Mouse (Mus musculus) urinary bladder, postnatal 36 days (tissue): ENCODE results near the gene Rab3ip.

Experiments
- DNase-seq, 2 experiments: peaks; one replicate each; pipeline ENCODE4 v3.0.0; 2022; ENCODE audit warnings: low spot score in 2 of 2, mixed read lengths in 1 of 2

The Rab3ip gene

DNA sequence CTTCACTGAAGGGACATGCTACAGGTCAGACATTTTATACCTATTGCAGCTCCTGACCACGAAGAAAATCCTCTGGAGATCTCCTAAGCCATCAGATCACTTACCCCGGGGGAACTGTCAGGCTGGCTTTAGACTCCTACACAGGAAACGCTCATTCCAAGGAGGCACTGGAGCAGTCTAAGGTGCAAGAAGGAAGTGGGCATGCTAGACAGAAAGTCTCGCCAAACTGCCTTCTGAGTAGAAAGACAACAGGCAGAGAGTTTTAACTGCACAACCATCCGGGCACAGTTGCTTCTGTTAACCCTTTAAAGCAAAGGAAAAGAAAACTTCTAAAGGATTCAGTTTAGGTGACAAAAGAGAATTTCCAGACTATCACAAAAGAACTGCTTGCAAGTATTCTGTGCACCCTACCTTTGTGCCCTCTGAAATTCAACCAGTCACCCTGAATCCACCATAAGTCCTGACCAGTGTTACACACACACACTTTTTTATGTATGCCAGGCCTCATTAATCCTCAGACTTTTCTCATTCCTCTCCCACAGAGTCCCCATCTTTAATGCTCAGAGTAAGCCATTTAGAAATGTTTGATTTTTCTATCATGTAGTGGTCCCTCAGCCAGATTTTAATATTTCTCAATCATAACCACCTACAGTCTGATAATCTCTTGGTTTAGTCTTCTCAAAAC, 7.4 kb upstream of the Rab3ip start:
- DNase-seq = no peak

DNA sequence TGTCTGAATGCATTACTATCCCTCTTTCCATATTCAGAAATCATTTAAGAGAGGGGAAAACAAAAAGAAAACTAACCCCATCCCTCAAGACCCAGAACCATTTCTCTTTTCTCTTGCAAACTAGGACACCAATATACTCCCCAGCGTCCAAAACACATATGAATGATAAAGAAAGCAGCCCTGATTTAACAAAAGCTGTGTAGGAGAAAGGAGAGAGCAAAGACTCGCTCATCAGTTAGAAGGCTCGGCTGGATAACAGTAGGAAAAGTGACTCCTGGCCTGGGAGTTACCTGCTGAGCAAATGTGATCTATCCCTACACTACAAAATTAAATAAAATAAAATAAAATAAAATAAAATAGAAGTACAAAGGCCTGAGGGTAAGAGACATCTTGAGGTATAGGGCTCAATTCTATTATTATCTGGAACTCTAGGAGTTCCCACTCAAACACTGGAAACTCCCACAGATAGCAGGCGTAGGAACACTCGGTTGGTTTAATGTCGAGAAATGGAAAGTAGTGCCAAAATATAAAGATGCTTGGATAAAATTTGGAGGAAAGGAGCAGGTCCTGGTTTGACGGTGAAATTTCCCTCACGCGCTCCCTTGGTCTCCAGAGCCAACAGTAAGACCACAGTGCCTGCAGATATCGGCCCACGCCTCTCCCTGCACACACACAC, 6.1 kb upstream of the Rab3ip start:
- DNase-seq = no peak

DNA sequence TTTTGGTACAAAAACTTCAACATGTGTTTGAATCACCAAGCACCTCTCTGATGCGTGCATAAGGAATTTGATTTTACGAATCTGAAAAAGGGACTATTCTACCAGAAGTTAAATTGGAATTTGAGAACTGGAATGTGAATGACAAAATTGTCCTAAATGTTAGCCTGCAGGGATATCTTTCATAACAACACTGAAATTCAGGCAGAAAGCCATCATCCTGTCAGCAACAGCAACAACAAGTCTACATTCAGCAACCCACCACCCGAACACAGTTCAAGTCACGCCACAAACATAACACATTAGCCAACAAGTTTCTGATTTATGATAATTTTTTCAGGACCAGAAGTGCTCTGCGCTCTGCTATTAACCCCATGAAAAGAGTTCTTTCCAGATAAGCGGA, 4.6 kb upstream of the Rab3ip start:
- DNase-seq = no peak

DNA sequence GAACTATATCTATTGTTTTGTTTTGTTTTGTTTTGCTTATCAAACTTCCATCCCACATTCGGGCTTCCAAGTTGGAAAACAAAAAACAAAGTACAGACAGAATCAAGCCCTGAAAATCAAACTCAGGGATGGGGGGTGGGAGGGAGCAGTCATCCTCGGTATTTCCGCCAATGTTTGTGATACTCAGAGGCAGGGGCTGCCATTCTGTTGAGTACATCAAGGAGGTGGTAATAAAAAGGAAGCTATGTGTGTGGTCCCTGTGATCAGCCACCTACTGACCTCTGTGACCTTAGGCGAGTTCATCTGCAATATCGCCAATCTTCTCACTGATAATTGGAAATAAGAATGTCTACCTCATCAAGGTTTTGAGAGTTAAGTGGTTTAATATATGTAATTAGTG, 317 bp upstream of the Rab3ip start:
- no peak for DNase-seq

DNA sequence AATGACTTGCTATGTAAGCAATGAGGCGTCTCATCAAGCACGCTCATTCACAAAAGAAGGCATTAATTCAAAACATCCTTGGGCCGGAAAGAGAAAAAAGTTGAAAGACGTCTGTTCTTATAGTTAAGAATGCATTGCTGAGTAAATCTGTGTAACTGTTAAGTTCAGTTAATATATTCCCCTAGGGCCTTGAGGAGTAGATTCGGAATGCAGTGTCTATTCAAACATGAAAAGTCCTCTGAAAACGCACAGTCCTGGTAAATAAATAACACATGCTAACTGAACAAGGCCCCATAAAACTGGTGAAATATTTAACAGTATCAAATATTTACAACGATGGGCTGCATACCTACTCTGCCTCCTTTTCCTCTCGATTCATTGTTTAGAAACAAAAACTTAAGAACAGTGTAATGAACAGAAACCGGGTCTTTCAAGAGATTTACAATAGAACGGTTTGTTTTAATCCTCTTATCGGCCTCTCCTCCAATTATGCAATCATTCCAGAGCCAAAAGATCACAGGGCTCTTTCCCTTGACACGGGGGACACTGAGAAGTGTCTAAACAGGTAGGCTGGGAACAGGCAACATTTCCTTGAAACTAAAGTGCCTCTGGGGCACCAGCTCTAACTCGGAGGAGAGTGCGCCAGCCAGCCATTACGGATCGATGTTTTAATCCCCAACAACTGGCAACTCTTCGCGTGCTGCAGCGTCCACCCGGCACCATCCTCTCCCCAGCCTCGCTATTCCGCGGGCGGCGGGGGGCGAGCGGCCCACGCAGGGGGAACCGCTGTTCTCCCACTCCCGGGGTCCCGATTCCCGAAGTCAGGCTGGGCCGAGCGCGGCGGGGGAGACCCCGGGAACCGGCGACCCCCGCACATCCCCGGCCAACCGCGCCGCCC, 1.2 kb downstream of the Rab3ip start:
- DNase-seq = no peak

DNA sequence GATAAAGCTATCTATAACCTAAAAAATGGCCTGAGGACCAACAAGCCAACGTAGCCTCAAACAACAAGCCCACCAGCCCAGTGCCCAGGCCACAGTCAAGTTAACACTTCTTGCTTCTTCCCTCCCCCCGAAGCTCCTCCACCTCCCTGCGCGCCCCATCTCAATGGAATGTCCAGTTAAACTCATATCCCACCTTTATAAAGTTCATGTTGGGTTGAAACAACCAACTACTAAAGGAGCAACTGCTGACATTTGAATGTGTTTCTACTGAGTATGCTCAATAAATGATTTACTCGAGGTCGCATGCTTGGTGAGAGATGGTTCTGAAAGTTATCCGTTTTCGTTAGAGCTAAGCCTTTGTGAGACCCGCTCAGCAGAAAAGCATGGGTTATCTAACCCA, 2.2 kb downstream of the Rab3ip start:
- DNase-seq = no peak

DNA sequence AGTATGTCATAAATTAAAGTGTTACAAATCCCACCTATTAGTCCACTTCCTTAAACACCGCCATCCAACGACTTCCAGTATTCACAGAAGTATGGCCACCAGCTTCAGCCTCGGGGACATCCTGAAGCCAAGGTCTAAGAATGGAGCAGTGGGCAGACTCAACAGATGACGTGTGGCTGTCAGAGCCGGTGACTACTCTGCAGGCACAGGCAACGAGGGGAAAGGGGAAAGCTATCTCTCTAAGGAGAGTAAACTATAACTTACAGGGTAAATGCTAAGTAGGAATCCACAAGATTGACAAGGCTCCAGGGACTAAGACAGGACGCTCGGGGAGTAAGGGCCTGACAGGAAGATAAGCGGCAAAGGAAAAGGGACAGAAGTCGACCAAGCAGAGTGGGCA, 5.6 kb downstream of the Rab3ip start:
- no peak for DNase-seq

DNA sequence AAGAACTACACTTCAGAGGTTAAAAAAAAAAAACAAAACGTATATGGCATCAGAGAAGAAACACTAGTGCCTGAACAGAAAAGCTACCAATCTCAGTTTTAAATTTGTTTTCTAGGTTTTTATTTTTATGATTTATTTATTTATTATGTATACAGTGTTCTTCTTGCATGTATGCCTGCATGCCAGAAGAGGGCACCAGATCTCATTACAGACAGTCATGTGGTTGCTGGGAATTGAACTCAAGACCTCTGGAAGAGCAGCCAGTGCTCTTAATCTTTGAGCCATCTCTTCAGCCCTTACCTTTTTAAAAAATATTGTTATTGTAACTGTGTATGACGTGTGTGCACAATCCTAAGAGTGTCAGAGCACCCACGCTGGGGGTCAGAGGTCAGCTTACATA, 6.4 kb downstream of the Rab3ip start:
- no peak for DNase-seq

DNA sequence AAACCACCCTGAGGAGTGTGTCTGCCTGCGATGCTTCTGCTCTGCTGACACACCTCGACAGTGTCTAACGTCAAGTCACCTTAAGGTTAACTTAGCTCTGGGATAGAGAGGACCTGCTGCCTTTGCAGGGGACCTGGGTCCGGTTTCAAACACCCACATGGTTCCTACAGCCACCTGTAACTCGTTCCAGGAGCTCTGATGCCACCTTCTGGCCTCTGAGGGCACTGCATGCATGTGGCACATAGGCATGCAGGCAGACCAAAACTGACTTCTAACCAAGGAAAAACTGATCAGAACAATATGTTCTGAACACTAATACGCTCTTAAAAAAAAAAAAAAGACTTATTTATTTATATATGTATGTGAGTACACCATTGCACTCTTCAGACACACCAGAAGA, 7.5 kb downstream of the Rab3ip start:
- no peak for DNase-seq

DNA sequence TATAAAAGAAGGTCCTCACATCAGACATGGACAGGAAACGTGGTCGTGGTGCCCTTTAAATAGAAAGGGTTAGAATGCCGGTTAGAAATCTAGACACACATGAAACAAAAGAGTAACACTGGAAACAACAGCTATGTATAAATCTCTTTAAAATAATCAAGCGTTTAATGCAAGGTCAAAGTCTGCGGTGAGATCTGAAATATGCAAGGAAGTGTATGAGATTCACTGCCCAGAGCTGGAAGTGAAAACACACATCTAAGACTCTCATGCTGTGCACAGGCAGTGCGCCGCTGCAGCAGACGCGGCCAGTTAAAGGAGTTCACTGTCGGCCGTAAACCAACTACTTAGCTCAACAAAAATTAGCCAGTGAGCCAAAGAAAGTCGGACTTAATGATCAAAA, 15.5 kb downstream of the Rab3ip start:
- DNase-seq = no peak

DNA sequence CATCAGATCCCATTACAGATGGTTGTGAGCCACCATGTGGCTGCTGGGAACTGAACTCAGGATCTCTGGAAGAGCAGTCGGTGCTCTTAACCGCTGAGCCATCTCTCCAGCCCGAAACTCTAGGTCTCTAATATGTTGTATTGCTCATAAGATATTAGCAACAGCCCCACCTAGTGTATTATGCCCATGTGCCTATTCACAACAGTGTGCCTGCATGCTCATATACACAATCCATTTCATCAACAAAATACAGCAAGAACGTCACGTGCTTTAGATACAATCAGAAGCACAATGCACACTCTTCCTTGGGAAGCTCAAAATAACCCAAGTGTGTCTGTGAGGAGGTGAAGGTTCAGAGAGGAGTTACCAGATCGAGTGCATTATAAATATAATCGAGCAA, 16.8 kb downstream of the Rab3ip start:
- DNase-seq = no peak

DNA sequence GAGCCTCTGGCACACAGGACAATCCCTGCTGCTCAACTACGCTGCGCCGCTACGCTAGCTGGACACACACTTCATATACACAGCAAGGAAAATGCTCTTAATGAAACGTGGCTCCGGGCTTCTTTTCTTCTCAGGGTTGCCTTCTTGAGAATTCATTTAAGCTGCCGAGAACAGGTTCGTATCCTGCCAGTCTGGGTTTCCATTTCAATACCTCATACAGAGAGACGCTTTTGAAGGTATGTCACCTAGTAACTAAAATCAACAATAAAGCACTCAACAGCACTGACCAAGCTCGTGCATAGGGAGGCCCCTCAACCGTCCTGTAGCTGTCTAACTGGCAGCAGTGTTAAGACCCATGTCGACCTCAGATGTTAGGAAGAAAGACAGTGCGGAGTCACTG, 18.2 kb downstream of the Rab3ip start:
- no peak for DNase-seq

DNA sequence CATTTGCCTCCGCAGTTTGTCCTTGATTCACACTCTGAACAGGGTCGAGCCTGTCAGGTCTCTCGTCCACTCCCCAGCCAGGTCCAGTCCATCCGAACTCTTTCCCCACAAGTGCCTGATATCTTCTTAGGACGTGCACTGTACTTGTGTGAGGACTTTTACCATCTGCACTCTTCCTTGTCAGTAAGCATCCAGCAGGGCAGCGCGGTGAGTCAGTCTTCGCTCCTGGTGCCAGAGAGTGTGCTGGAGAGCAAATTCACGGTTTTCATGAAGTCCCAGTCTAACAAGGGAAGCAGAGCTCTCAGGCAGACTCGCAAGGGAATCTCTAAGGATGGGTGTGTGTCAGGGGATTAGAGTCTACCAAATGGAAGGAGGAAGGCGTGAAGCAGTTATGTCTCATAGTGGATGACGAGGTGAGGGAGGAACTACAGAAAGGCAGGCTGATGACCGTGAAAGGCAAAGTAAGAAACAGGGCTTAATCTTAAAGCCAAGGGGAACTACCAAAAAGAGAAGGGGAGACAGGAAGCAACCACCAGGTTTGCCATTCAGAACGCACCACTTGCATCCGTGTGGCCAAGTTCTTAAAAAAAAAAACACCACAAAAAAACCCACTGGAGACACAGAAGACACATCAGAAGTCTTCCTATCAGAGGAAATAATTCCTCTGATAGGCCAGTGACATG, 18.9 kb downstream of the Rab3ip start:
- DNase-seq = no peak

DNA sequence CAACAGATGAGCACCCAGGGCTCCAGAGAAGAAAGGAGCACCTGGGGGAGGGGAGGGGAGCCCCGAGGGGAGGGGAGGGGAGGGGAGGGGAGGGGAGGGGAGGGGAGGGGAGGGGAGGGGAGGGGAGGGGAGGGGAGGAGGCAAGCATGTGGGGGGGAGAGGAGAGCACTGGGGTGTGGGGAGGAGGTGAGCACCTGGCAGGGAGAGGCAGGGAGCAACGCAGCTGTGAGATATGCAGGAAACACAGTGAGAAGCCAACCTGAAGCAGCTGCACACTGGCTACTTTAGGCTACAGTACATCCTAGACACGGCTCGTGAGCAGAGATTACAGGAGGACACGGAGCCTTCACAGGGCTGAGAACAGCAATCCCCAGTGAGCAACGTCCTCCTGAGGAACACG, 19.6 kb downstream of the Rab3ip start:
- DNase-seq = no peak

DNA sequence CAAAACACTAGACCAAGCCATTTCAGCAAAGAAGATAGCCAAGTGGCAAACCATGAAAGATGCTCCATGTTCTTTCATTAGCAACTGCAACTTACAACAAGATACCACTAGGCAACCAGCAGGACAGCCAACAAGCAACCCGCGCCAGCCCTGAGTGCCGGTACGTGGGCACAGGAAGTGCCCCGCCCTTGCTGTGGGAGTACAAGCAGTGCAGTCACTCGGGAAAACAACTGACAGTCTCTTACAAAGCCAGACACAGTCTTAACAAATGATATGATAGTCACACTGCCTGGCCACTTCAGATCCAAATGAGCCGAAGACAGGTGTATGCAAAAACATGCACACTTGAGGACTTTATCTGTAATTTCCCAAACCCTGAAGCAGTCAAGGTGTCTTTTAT, 20.1 kb downstream of the Rab3ip start:
- DNase-seq = no peak

DNA sequence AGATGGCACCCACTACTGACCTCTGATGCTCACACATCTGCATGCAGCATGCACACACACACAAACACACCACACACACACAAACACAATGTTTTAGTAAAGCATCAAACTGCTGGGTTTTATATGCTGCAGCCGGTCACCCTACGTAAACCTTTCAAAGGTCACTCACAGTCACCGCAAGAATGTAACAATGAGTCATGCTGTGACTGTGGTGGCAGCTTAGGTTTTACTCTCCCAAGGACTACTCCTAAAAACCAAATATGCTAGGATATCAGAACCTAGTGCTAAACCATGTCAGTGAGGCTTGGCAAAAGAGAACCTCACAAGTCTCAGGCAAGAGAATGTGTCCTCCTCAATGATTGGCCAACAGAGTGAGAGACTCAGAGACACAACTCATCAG, 21.7 kb downstream of the Rab3ip start:
- DNase-seq = no peak

DNA sequence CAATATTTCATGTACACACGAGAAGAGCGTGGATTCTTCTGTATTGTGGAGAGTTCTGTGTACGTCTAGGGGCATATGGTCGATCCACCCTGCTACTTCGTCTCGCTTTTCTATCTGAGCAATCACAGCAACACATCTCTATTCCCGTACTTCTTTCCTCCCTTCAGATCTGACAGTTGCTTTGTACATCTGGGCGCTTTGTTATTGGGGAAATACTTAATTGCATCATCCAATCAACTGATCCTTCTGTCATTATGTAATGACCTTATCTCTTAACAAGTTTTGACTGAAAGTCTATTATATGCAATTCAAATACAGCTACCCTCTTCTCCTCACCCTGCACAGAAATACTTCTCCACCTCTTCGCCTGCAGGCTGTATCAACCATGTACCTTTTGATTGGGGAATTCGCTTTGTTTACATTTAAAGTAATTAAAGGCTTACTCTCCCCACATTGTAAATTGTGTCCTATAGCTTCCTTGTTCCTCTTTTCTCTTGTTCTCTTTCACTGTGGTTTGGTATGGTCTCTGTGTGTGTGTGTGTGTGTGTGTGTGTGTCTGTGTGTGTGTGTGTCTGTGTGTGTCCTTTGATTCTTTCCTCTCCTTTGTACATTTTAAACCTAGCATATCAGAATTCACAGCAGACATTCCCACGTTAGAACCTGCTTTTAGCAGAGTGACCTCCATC, 24.0 kb downstream of the Rab3ip start:
- DNase-seq = no peak

DNA sequence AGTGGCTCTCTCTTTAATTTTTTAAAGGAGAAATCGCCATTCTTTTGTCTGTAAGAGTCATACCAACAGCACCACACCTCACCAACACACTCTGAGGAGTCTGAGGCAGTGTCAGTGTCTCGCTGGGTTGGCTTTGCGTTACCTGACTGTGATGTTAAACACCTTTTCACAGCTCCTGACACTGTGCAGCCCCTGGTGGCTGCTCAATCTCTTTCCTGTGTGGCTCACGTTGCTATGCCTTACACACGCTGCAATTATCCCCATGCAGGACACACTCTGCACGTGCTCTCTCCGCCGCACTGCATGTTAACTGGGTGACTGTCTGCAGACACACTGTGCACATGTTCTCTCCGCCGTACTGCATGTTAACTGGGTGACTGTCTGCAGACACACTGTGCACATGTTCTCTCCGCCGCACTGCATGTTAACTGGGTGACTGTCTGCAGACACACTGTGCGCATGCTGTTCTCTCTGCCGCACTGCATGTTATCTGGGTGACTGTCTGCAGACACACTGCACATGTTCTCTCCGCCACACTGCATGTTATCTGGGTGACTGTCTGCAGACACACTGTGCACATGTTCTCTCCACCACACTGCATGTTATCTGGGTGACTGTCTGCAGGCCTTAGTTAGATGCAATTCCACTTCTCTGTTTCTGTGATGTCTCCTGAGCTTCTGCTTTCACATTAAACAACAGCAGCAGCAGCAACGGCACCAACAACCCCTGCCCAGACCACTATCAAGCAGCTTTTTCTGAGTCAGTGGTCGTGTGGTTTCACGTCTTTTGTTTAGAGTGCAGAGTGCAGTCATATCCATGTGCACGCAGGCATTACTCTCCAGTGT, 26.7 kb downstream of the Rab3ip start:
- no peak for DNase-seq

DNA sequence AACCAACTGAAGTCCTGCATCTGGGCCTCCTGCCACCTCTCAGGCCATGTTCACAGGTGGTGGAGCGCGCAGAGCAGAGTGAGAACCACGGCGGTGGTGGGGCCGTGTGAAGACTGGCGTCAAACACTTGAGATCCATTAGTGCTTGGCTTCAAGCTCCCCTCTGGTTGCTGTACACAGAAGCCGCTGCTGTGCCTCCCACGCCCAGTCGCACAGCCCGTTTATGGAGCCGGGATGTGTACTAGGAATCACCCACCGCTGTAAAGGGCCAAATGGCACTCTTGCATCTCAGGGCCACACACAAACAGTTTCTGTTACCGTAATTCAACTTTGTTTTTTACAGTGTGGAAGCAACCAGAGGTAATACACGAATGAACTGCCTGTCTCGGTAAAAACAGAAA, 28.4 kb downstream of the Rab3ip start:
- DNase-seq = no peak

DNA sequence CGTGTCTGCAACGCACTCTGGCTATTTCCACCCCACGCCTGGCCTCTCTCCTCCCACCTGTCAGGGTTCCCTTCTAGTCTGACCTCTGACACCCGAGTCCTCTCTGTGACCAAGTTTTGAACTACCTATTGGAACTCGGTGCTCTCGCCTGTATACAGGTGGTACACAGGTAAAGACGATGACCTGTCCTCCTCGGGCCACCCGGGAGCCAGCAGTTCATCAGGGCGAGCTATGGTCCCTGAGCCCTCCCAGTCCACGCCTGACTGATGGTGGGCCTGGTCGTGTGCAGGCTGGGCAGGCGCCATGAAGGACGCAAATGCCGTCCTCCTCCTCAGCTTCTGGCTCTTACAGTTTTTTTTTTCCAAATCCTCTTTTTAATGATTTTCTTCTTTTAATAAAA, 29.2 kb downstream of the Rab3ip start:
- DNase-seq = no peak

DNA sequence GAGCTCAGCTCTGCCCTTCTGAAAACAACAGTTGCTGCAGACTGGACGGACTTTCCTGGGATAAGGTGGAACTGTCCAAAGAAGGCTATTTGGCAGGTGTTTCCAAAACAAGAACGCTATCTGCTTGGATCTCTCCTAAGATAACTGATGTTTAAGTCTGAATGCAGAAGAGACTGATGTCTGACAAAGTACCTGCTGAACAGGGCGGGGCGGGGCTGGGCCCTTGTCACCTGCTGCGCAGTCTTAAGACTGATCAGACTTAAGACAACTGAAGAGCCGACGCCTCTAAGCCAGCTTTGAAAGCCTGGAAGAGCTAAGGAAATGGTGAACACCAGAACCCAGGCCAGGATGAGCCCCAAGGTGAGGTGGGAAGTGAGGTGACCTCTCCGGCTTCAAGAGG, 29.9 kb downstream of the Rab3ip start:
- DNase-seq = no peak
